Mouse (Mus musculus) retina, adult 2 months (tissue): ENCODE measurements around the gene Hist1h3e.
A peak's percentile ranks its signal among the peaks of the same experiment; 100 is the strongest.
"Not testable (repeated sequence)": the region's sequence is repeated elsewhere in the genome, so short reads cannot be mapped to it uniquely, and the experiment has no call there.

ENCODE experiments used
- DNase-seq: peaks from one replicate; pipeline ENCODE4 v3.0.0-alpha.2; 2012; ENCODE audit warnings: low read depth, low spot score

Hist1h3e gene

GRCm38 (mm10) chr13:23583387-23584068 is 21.4 kb upstream of the Hist1h3e start:
- no peak for DNase-seq

GRCm38 (mm10) chr13:23582219-23583056 is 20.3 kb upstream of the Hist1h3e start:
- DNase-seq = no peak

GRCm38 (mm10) chr13:23581408-23582218 is 19.4 kb upstream of the Hist1h3e start, which contains the start of gene Hist1h4d:
Gene Hist1h4d, plus strand, starts transcription at chr13:23581598.
- DNase-seq = peak; percentile 97

- DNase-seq = no peak
These were observed 15.7 kb upstream of the Hist1h3e start for GRCm38 (mm10) chr13:23577835-23578234.

- DNase-seq = no peak
These were observed 14.9 kb upstream of the Hist1h3e start for GRCm38 (mm10) chr13:23576906-23577639.

- no peak for DNase-seq
These were observed 14.2 kb upstream of the Hist1h3e start for GRCm38 (mm10) chr13:23576351-23576881.

- not testable (repeated sequence) for DNase-seq
These were observed 13.7 kb upstream of the Hist1h3e start for GRCm38 (mm10) chr13:23575864-23576313.

- no peak for DNase-seq
These were observed 13.2 kb upstream of the Hist1h3e start, which contains the start of gene Hist1h3d for GRCm38 (mm10) chr13:23575271-23575851. Gene Hist1h3d, plus strand, starts transcription at chr13:23575763.

GRCm38 (mm10) chr13:23574546-23575170 is 12.5 kb upstream of the Hist1h3e start:
- not testable (repeated sequence) for DNase-seq

GRCm38 (mm10) chr13:23573898-23574524 is 11.8 kb upstream of the Hist1h3e start, which contains the start of the genes Hist1h2bf and Hist1h2ad:
Gene Hist1h2bf, minus strand, starts transcription at chr13:23574196.
Gene Hist1h2ad, plus strand, starts transcription at chr13:23574381.
- DNase-seq = peak; percentile 75

- not testable (repeated sequence) for DNase-seq
These were observed 11.1 kb upstream of the Hist1h3e start for GRCm38 (mm10) chr13:23573034-23573897.

GRCm38 (mm10) chr13:23572218-23573033 is 10.3 kb upstream of the Hist1h3e start:
- no peak for DNase-seq

- not testable (repeated sequence) for DNase-seq
These were observed 9.5 kb upstream of the Hist1h3e start for GRCm38 (mm10) chr13:23571504-23572217.

GRCm38 (mm10) chr13:23571022-23571503 is 8.9 kb upstream of the Hist1h3e start, which contains the start of the genes Hist1h2ae and Hist1h2bg:
Gene Hist1h2ae, minus strand, starts transcription at chr13:23571220.
Gene Hist1h2bg, plus strand, starts transcription at chr13:23571396.
- DNase-seq = peak; percentile 80

- DNase-seq = not testable (repeated sequence)
These were observed 8.3 kb upstream of the Hist1h3e start for GRCm38 (mm10) chr13:23570261-23571021.

GRCm38 (mm10) chr13:23564482-23564881 is 2.3 kb upstream of the Hist1h3e start:
- no peak for DNase-seq
